Mouse (Mus musculus) embryonic fibroblast, embryonic 13.5 days (primary cell): ENCODE data around the gene Car7.

Experiments
- CTCF ChIP-seq: IDR thresholded peaks from 2 replicates; pipeline ENCODE4 v1.5.1; 2011; ENCODE audit warnings: mild to moderate bottlenecking, control low read depth, low read length, moderate library complexity, borderline replicate concordance; ENCODE audit not compliant: insufficient read depth
- POLR2A ChIP-seq: IDR thresholded peaks from 2 replicates; pipeline ENCODE4 v1.6.1; 2011; ENCODE audit warnings: low read depth, mild to moderate bottlenecking, control low read depth, low read length, moderate library complexity

DNA sequence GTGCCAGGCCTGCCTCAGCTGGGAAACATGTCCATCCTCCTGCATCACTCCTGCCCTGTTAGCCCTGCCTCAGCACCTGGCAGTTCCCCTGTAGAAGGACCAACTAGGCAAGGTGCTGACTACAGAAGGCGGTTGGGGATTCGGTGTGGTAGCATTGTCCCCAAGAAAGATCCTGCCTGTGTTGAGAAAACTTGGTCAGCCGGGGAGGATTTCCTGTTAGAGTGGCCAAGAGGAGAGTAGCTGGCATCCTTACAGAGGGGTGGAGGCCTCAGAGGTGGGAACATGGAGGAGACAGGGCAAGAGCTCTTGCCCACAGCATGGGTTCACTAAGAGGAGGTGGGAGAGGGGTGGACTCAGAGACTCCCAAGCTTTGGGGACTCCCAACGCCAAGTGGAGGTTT lies 20.7 kb downstream of the Car7 start:
- no peak for TF ChIP-seq CTCF
- TF ChIP-seq POLR2A, result no peak
